Mouse (Mus musculus) small intestine, adult 2 months (tissue): ENCODE measurements at regions not wholly inside any gene's neighbourhood (a gene's known extent, or its start where the extent isn't known, plus 50 kb on each side); places are given as distances from the start of the nearest gene placed in this dataset.

ENCODE experiments used
- CTCF ChIP-seq: fragments of 200-500 bp; IDR thresholded peaks from 2 replicates; pipeline ENCODE4 v1.5.1; 2012; ENCODE audit warnings: low read depth, mild to moderate bottlenecking, control low read depth, inconsistent platforms, low read length, moderate library complexity, mixed read lengths; ENCODE audit not compliant: insufficient replicate concordance, insufficient read length; ENCODE audit errors: extremely low read depth
- POLR2A ChIP-seq: fragments of 200-500 bp; IDR thresholded peaks from 2 replicates; pipeline ENCODE4 v1.6.1; 2012; ENCODE audit warnings: low read depth, mild to moderate bottlenecking, control low read depth, inconsistent platforms, low read length, moderate library complexity

- TF ChIP-seq POLR2A (no peak), CTCF (no peak)
Observed at GRCm38 (mm10) chr5:44917816-44918213, 118.3 kb upstream of the Ldb2 start.
